Mouse (Mus musculus): ENCODE measurements around the gene Ms4a18.

The Ms4a18 gene

GRCm38 (mm10) chr19:10983146-10983545 lies 34.7 kb downstream of the Ms4a18 start:
- DNase-seq (ENCODE audit: low spot score in 2 of 2) = peak in 1 of 2 experiments; percentile 38

- peak in 1 of 2 experiments; percentile 6 for DNase-seq (ENCODE audit: low spot score in 2 of 2)
Measured at GRCm38 (mm10) chr19:10980210-10980609, 37.6 kb downstream of the Ms4a18 start.

GRCm38 (mm10) chr19:10979184-10980168 lies 38.4 kb downstream of the Ms4a18 start:
- peak; percentile 87 to 93 for DNase-seq (ENCODE audit: low spot score in 2 of 2)

GRCm38 (mm10) chr19:10976318-10976717 lies 41.5 kb downstream of the Ms4a18 start:
- peak in 1 of 2 experiments; percentile 11 for DNase-seq (ENCODE audit: low spot score in 2 of 2)

- no peak for DNase-seq (ENCODE audit: low spot score in 2 of 2)
Measured at GRCm38 (mm10) chr19:10975187-10975586, 42.6 kb downstream of the Ms4a18 start.

- no peak for DNase-seq (ENCODE audit: low spot score in 2 of 2)
Measured at GRCm38 (mm10) chr19:10974238-10974865, 43.5 kb downstream of the Ms4a18 start, which contains the start of gene Ms4a10. TSS of gene Ms4a10 (minus strand) at chr19:10974670.

- DNase-seq (ENCODE audit: low spot score in 2 of 2) = no peak
Measured at GRCm38 (mm10) chr19:10973187-10973586, 44.6 kb downstream of the Ms4a18 start.

- DNase-seq (ENCODE audit: low spot score in 2 of 2) = no peak
Measured at GRCm38 (mm10) chr19:10972660-10973059, 45.2 kb downstream of the Ms4a18 start.

GRCm38 (mm10) chr19:10970457-10970856 lies 47.4 kb downstream of the Ms4a18 start:
- no peak for DNase-seq (ENCODE audit: low spot score in 2 of 2)

GRCm38 (mm10) chr19:10968578-10968977 lies 49.3 kb downstream of the Ms4a18 start:
- DNase-seq (ENCODE audit: low spot score in 2 of 2) = no peak

GRCm38 (mm10) chr19:10965721-10966120 lies 52.1 kb downstream of the Ms4a18 start:
- no peak for DNase-seq (ENCODE audit: low spot score in 2 of 2)

- DNase-seq (ENCODE audit: low spot score in 2 of 2) = no peak
Measured at GRCm38 (mm10) chr19:10959978-10960346, 57.9 kb downstream of the Ms4a18 start.

- peak in 1 of 2 experiments; percentile 73 for DNase-seq (ENCODE audit: low spot score in 2 of 2)
Measured at GRCm38 (mm10) chr19:10959085-10959977, 58.5 kb downstream of the Ms4a18 start.

GRCm38 (mm10) chr19:10952021-10952939 lies 65.6 kb downstream of the Ms4a18 start:
- DNase-seq (ENCODE audit: low spot score in 2 of 2) = no peak

- no peak for DNase-seq (ENCODE audit: low spot score in 2 of 2)
Measured at GRCm38 (mm10) chr19:10949558-10949957, 68.3 kb downstream of the Ms4a18 start.

- peak; percentile 92 for DNase-seq (ENCODE audit: low spot score in 2 of 2)
Measured at GRCm38 (mm10) chr19:10949112-10949511, 68.7 kb downstream of the Ms4a18 start, which contains the start of gene Ccdc86. TSS of gene Ccdc86 (minus strand) at chr19:10949266.

- peak; percentile 9 to 16 for DNase-seq (ENCODE audit: low spot score in 2 of 2)
Measured at GRCm38 (mm10) chr19:10948416-10948815, 69.4 kb downstream of the Ms4a18 start.

- DNase-seq (ENCODE audit: low spot score in 2 of 2) = no peak
Measured at GRCm38 (mm10) chr19:10947219-10947618, 70.6 kb downstream of the Ms4a18 start.

Data from thymus, postnatal 10 days (tissue).